Comparison of ENCODE assay signal across 13 mouse cellular contexts in genomic region chr5:73497401-73497800, GRCm38 (mm10).
"Had no signal": no experiment of that assay in that cellular context is flagged by ENCODE, and none has a peak within 500 bp of the region (broad histone marks: within the 10 kb centered on the region; RNA-seq: fewer than 3 reads in every experiment).

No protein-coding gene starts in this region.

- H3K4me3 ChIP-seq: left cerebral cortex, adult 2 months; liver, embryonic 13.5 days had no signal

- H3K9me3 ChIP-seq: liver, embryonic 13.5 days had no signal

- H3K4me2 ChIP-seq: liver, embryonic 13.5 days; midbrain, embryonic 11.5 days had no signal

- H3K27me3 ChIP-seq: liver, embryonic 13.5 days had no signal

- H3K9ac ChIP-seq: liver, embryonic 13.5 days had no signal

- DNase-seq: kidney, adult 9 months; kidney, postnatal 14 days; kidney, postnatal 4 days; layer of hippocampus, adult 9-11 months; liver, embryonic 13.5 days; lung, adult 2 months; lung, postnatal 14 days; lung, postnatal 4 days; midbrain, embryonic 14.5 days; thymus, postnatal 25 days had no signal

- H3K36me3 ChIP-seq: liver, embryonic 13.5 days had no signal

- H3K27ac ChIP-seq: left cerebral cortex, adult 2 months; liver, embryonic 13.5 days; stomach, postnatal 0 days had no signal
